Mouse (Mus musculus): ENCODE data around the gene Lce1c. TPM values are rescaled to one million over a fixed set of nuclear protein-coding genes. Genes with fewer than 3 reads are reported as not detected.

Gene Lce1c
- polyA plus RNA-seq, 1 experiment from 2014 or later: not detected

GRCm38 (mm10) chr3:92715122-92715521 is 36.1 kb downstream of the Lce1c start:
- Histone ChIP-seq H3K9ac (no peak overlapping the region), H3K4me2 (no peak overlapping the region), H3K27ac (no peak overlapping the region), H3K4me1 (no peaks in the 10 kb centered on the region), H3K9me3 (no peaks in the 10 kb centered on the region), H3K4me3 (no peak overlapping the region), H3K36me3 (no peaks in the 10 kb centered on the region), H3K27me3 (no peaks in the 10 kb centered on the region)
- ATAC-seq (ENCODE audit: insufficient number of reproducible peaks, insufficient read depth, low FRiP score, low TSS enrichment, low read depth): no peak

- Histone ChIP-seq H3K27ac (no peak within 1 kb of the TSS), H3K36me3 (no peaks in the 10 kb centered on the region), H3K4me3 (no peak within 1 kb of the TSS), H3K4me2 (no peak within 1 kb of the TSS), H3K9ac (no peak within 1 kb of the TSS), H3K9me3 (no peaks in the 10 kb centered on the region), H3K4me1 (no peaks in the 10 kb centered on the region), H3K27me3 (no peaks in the 10 kb centered on the region)
- WGBS: 72% methylated on average over 3 of the region's 3 CpGs
- no peak for ATAC-seq (ENCODE audit: insufficient number of reproducible peaks, insufficient read depth, low FRiP score, low TSS enrichment, low read depth)
Measured at GRCm38 (mm10) chr3:92720250-92720649, 41.2 kb downstream of the Lce1c start, which contains the start of gene Lce1f. Gene Lce1f (minus strand): TSS chr3:92720350.

- no peak overlapping the region for H3K4me2 ChIP-seq
- H3K27ac ChIP-seq: no peak overlapping the region
- H3K4me3 ChIP-seq: no peak overlapping the region
- H3K9me3 ChIP-seq: no peaks in the 10 kb centered on the region
- H3K9ac ChIP-seq: no peak overlapping the region
- H3K4me1 ChIP-seq: no peaks in the 10 kb centered on the region
- H3K36me3 ChIP-seq: no peaks in the 10 kb centered on the region
- H3K27me3 ChIP-seq: no peaks in the 10 kb centered on the region
- ATAC-seq (ENCODE audit: insufficient number of reproducible peaks, insufficient read depth, low FRiP score, low TSS enrichment, low read depth): no peak
- WGBS: 85% methylated on average over 5 of the region's 5 CpGs
Measured at GRCm38 (mm10) chr3:92722631-92723030, 43.6 kb downstream of the Lce1c start.

Other genes starting within 250 kb of the Lce1c start
- 10.1 and 18.9 TPM in 2 replicates for gene Gm9774, start 249.8 kb upstream of the Lce1c start, polyA plus RNA-seq (2015; fragmentation: Nextera tagmentation; extraction: Ambion mirVana)
- gene Sprr2k, start 246.7 kb upstream of the Lce1c start, polyA plus RNA-seq (2015; fragmentation: Nextera tagmentation; extraction: Ambion mirVana): not detected in 2 replicates
- 1.0 TPM in 1 of 2 replicates, not detected in the other for gene Sprr1b, start 240.5 kb upstream of the Lce1c start, polyA plus RNA-seq (2015; fragmentation: Nextera tagmentation; extraction: Ambion mirVana)
- gene Sprr3, start 220.5 kb upstream of the Lce1c start, polyA plus RNA-seq (2015; fragmentation: Nextera tagmentation; extraction: Ambion mirVana): not detected in 2 replicates
- gene Sprr1a, start 193.4 kb upstream of the Lce1c start, polyA plus RNA-seq (2015; fragmentation: Nextera tagmentation; extraction: Ambion mirVana): 21.6 and 26.7 TPM in 2 replicates
- gene Sprr4, start 178.8 kb upstream of the Lce1c start, polyA plus RNA-seq (2015; fragmentation: Nextera tagmentation; extraction: Ambion mirVana): not detected in 2 replicates
- not detected in 2 replicates for gene 2310046K23Rik, start 144.7 kb upstream of the Lce1c start, polyA plus RNA-seq (2015; fragmentation: Nextera tagmentation; extraction: Ambion mirVana)
- gene Ivl, start 105.5 kb upstream of the Lce1c start, polyA plus RNA-seq (2015; fragmentation: Nextera tagmentation; extraction: Ambion mirVana): 0.14 TPM in 1 of 2 replicates, not detected in the other
- not detected in 2 replicates for gene Smcp, start 90.2 kb upstream of the Lce1c start, polyA plus RNA-seq (2015; fragmentation: Nextera tagmentation; extraction: Ambion mirVana)
- gene 2210017I01Rik, start 71.8 kb upstream of the Lce1c start, polyA plus RNA-seq (2015; fragmentation: Nextera tagmentation; extraction: Ambion mirVana): not detected in 2 replicates
- gene Lce6a, start 57.6 kb upstream of the Lce1c start, polyA plus RNA-seq (2015; fragmentation: Nextera tagmentation; extraction: Ambion mirVana): not detected in 2 replicates
- gene Lce1a1, start 30.9 kb upstream of the Lce1c start, polyA plus RNA-seq (2015; fragmentation: Nextera tagmentation; extraction: Ambion mirVana): not detected in 2 replicates
- not detected in 2 replicates for gene Lce1b, start 22.3 kb upstream of the Lce1c start, polyA plus RNA-seq (2015; fragmentation: Nextera tagmentation; extraction: Ambion mirVana)
- gene Lce1a2, start 8.9 kb upstream of the Lce1c start, polyA plus RNA-seq (2015; fragmentation: Nextera tagmentation; extraction: Ambion mirVana): not detected in 2 replicates
- gene Lce1d, start 8.0 kb downstream of the Lce1c start, polyA plus RNA-seq (2015; fragmentation: Nextera tagmentation; extraction: Ambion mirVana): not detected in 2 replicates
- not detected in 2 replicates for gene Lce1e, start 29.8 kb downstream of the Lce1c start, polyA plus RNA-seq (2015; fragmentation: Nextera tagmentation; extraction: Ambion mirVana)
- not detected in 2 replicates for gene Lce1f, start 41.1 kb downstream of the Lce1c start, polyA plus RNA-seq (2015; fragmentation: Nextera tagmentation; extraction: Ambion mirVana)
- not detected in 2 replicates for gene Gm38119, start 59.8 kb downstream of the Lce1c start, polyA plus RNA-seq (2015; fragmentation: Nextera tagmentation; extraction: Ambion mirVana)
- not detected in 2 replicates for gene Lce1g, start 73.1 kb downstream of the Lce1c start, polyA plus RNA-seq (2015; fragmentation: Nextera tagmentation; extraction: Ambion mirVana)
- gene Lce1h, start 85.8 kb downstream of the Lce1c start, polyA plus RNA-seq (2015; fragmentation: Nextera tagmentation; extraction: Ambion mirVana): not detected in 2 replicates
- gene Lce1i, start 99.7 kb downstream of the Lce1c start, polyA plus RNA-seq (2015; fragmentation: Nextera tagmentation; extraction: Ambion mirVana): not detected in 2 replicates
- gene Lce1j, start 111.3 kb downstream of the Lce1c start, polyA plus RNA-seq (2015; fragmentation: Nextera tagmentation; extraction: Ambion mirVana): not detected in 2 replicates
- gene Lce1k, start 128.6 kb downstream of the Lce1c start, polyA plus RNA-seq (2015; fragmentation: Nextera tagmentation; extraction: Ambion mirVana): not detected in 2 replicates
- not detected in 2 replicates for gene Kprp, start 148.0 kb downstream of the Lce1c start, polyA plus RNA-seq (2015; fragmentation: Nextera tagmentation; extraction: Ambion mirVana)
- gene Lce1l, start 172.0 kb downstream of the Lce1c start, polyA plus RNA-seq (2015; fragmentation: Nextera tagmentation; extraction: Ambion mirVana): not detected in 2 replicates
- not detected in 2 replicates for gene 2310050C09Rik, start 191.0 kb downstream of the Lce1c start, polyA plus RNA-seq (2015; fragmentation: Nextera tagmentation; extraction: Ambion mirVana)
- 0.42 TPM in 1 of 2 replicates, not detected in the other for gene Lce3a, start 247.0 kb downstream of the Lce1c start, polyA plus RNA-seq (2015; fragmentation: Nextera tagmentation; extraction: Ambion mirVana)

Measured in embryonic facial prominence, embryonic 13.5 days (tissue).